Mouse (Mus musculus) lung, embryonic 16.5 days (tissue): Measurements from ENCODE around the gene Srp14. TPM values are rescaled to one million over a fixed set of nuclear protein-coding genes. Genes with fewer than 3 reads are reported as not detected.

Experiments
- ATAC-seq: fragments of 200-750 bp; cut with Nextera tagmentation; 2 replicates; pipeline ENCODE4 v1.8.0; 2017; ENCODE audit warnings: low read depth, mild to moderate bottlenecking, moderate library complexity
- H3K27ac ChIP-seq: fragments of 300-500 bp; sonication (generic); 2 replicates; pipeline ENCODE4 v1.5.1; 2014; ENCODE audit warnings: mild to moderate bottlenecking, control low read depth, low read length
- H3K27me3 ChIP-seq: fragments of 300-500 bp; sonication (generic); 2 replicates; pipeline ENCODE4 v1.6.1; 2014; ENCODE audit warnings: low read depth, low read length, mixed read lengths; ENCODE audit not compliant: control insufficient read depth, insufficient read depth
- H3K36me3 ChIP-seq: fragments of 300-500 bp; sonication (generic); 2 replicates; pipeline ENCODE4 v1.6.1; 2014; ENCODE audit warnings: low read length; ENCODE audit not compliant: control insufficient read depth, insufficient read depth
- H3K4me1 ChIP-seq: fragments of 300-500 bp; sonication (generic); replicated peaks from 2 replicates; pipeline ENCODE4 v1.6.1; 2014; ENCODE audit warnings: low read length, mixed read lengths; ENCODE audit not compliant: control insufficient read depth, insufficient read depth
- H3K4me2 ChIP-seq: fragments of 300-500 bp; sonication (generic); 2 replicates; pipeline ENCODE4 v1.6.1; 2014; ENCODE audit warnings: low read depth, low read length, control low read depth
- H3K4me3 ChIP-seq: fragments of 300-500 bp; sonication (generic); 2 replicates; pipeline ENCODE4 v1.5.1; 2014; ENCODE audit warnings: mild to moderate bottlenecking, low read length, control low read depth
- H3K9ac ChIP-seq: fragments of 300-500 bp; sonication (generic); 2 replicates; pipeline ENCODE4 v1.6.1; 2014; ENCODE audit warnings: low read length, control low read depth
- H3K9me3 ChIP-seq: fragments of 300-500 bp; sonication (generic); 2 replicates; pipeline ENCODE4 v1.6.1; 2016; ENCODE audit warnings: low read length; ENCODE audit not compliant: control insufficient read depth
- WGBS: fragments of 180-500 bp; shearing (Covaris S2); extraction: QIAGEN DNeasy Blood & Tissue Kit; methylation state at CpG from one replicate; pipeline ENCODE4 v1.1.7; 2014; 5-methylcytosine and 5-hydroxymethylcytosine counted together
- polyA plus RNA-seq: library from polyadenylated mRNA; unstranded; fragments of >200 nt; fragmentation: Nextera tagmentation; extraction: Ambion mirVana; gene quantifications from 2 replicates; pipeline ENCODE4 v1.2.1, GENCODE M21; 2015

Srp14 gene
- polyA plus RNA-seq, 1 experiment from 2014 or later = 250 TPM

DNA sequence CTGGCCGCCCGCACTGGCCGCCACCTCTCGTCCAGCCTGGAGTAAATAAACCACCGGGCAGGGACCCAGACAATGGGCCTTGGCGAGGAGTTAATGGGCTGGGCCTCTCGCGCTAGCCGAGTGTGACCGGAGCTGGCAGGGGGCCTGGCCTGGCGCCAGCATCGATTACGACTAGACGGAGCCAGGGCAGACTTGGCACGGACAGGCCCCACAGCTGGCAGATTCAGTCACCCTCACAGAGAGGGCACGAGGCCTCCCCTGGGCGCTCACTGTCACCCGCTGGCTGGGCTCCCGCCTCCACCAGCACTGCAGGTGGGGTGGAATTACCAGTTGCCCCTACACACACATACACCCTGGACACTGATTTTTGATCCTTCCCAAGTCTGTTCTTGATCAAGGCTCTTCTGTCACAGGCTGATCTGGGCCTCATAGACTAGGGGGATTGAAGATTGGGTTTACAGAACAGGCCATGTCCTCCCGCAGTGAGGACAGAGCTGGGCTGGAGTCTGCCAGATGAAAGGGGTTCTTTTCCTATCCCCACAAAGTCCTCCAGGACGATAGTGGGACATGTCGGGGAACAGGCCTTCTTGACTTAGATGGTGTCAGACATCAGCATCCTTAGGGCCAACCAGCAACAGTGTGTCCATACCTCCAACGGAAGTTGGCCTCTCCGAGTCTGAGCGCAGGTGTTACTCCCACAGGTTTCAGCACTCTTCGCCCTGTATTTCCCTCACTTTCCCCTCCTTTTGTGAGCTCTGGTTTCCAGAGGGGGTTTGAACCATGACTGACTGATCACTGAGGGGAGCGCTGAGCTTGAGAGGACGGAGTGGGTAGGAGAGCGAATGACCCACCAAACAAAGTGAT lies 31.2 kb upstream of the Srp14 start:
- H3K27ac ChIP-seq = peak overlapping the region; percentile 81
- no peak overlapping the region for H3K4me3 ChIP-seq
- peak; percentile 88 for ATAC-seq
- H3K9ac ChIP-seq = peak overlapping the region; percentile 58
- H3K36me3 ChIP-seq = no peaks in the 10 kb centered on the region
- peak overlapping the region; percentile 9; the same call in 1 of the 2 replicates for H3K4me2 ChIP-seq
- H3K9me3 ChIP-seq = no peaks in the 10 kb centered on the region
- peaks cover 24% of the 10 kb centered on the region for H3K4me1 ChIP-seq
- no peaks in the 10 kb centered on the region for H3K27me3 ChIP-seq
- 39% methylated on average over 28 of the region's 29 CpGs for WGBS

DNA sequence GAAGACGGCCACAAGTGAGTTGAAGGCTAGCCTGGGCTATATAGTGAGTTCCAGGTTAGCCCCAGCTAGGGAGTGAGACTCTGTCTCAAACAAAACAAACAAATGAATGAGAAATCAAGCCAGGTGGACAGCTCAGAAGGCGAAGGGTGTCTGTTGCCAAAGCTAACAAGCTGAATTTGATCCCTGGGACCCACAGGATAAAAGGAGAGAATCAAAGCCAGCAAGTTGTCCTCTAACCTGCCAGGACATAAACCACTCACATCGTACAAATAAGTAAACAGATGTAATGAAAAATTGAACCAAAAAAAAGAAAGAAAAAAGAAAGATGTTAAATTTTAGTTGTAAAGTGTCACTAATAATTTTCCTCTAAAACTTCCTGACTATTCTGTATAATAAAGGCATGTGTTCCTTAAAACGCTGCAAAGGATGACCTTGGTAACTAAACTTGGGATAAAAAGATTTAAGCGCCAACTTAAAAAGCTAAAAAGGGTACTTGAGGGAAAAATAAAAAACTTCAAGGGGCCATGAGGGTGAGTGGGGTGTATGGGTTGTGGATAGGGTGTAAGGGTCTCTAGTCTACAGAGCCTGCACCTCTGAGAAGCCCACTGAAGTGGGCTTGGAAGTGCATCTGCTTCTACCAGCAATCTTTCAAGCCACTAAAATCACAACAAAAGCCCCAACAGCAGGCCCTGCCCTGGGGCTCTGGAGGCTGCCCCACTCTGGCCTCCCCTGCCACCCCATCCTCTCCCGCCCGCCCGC lies 30.4 kb upstream of the Srp14 start:
- Histone ChIP-seq H3K27ac (peak overlapping the region; percentile 81), H3K4me2 (peak overlapping the region; percentile 9; the same call in 1 of the 2 replicates), H3K4me1 (peaks cover 24% of the 10 kb centered on the region), H3K9ac (peak overlapping the region; percentile 58), H3K9me3 (no peaks in the 10 kb centered on the region), H3K4me3 (no peak overlapping the region), H3K36me3 (no peaks in the 10 kb centered on the region), H3K27me3 (no peaks in the 10 kb centered on the region)
- WGBS = 40% methylated on average over 8 of the region's 8 CpGs
- no peak for ATAC-seq

DNA sequence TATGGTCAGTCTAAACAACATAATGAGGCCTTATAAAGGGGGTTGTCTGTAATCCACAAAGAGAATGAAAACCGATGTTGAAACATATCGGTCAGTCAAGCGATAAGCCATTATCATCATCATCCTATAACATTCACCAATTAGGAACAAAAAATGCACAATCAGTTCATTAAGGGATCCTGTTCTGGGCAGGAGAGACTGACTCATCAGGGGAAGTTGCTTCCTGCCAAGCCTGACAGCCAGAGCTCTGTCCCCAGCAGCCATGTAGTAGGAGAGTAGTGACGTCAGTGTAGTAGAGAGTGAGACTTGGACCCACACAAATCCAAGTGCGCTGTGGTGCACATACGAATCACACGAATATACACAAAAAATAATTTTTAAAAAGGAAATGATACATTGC lies 27.6 kb upstream of the Srp14 start:
- H3K27ac ChIP-seq = no peak overlapping the region
- no peak for ATAC-seq
- H3K9me3 ChIP-seq = no peaks in the 10 kb centered on the region
- no peaks in the 10 kb centered on the region for H3K36me3 ChIP-seq
- H3K4me1 ChIP-seq = peaks cover 18% of the 10 kb centered on the region
- H3K27me3 ChIP-seq = no peaks in the 10 kb centered on the region
- WGBS = 75% methylated on average over 7 of the region's 7 CpGs
- H3K4me3 ChIP-seq = no peak overlapping the region
- H3K4me2 ChIP-seq = no peak overlapping the region
- H3K9ac ChIP-seq = no peak overlapping the region

DNA sequence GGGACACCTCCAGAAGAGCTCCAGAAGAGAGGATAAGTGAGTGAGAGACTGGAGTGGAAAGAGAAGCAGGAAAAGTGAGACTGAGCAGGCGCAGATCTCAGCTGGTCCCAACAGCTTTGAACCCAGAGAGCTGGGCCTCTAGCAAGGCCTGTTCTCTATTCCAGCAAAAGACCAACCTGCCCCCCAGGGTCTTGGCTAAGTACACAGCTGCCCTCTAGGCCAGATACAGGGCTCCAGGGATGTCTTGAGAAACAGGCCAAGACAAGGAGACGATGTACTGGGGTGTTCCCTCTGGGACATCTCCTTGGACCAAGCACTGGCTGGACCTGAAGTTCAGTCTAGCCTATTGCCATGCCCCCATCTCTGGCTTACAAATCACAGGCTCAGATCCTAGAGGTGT lies 20.7 kb upstream of the Srp14 start:
- no peak overlapping the region for H3K9ac ChIP-seq
- no peak overlapping the region for H3K4me2 ChIP-seq
- no peak overlapping the region for H3K27ac ChIP-seq
- no peaks in the 10 kb centered on the region for H3K36me3 ChIP-seq
- H3K4me1 ChIP-seq = 0 out of 2 replicates have a peak, but pooled peaks cover 3% of the 10 kb centered on the region
- no peaks in the 10 kb centered on the region for H3K27me3 ChIP-seq
- H3K4me3 ChIP-seq = no peak overlapping the region
- no peaks in the 10 kb centered on the region for H3K9me3 ChIP-seq
- 75% methylated on average over 2 of the region's 2 CpGs for WGBS
- no peak for ATAC-seq

DNA sequence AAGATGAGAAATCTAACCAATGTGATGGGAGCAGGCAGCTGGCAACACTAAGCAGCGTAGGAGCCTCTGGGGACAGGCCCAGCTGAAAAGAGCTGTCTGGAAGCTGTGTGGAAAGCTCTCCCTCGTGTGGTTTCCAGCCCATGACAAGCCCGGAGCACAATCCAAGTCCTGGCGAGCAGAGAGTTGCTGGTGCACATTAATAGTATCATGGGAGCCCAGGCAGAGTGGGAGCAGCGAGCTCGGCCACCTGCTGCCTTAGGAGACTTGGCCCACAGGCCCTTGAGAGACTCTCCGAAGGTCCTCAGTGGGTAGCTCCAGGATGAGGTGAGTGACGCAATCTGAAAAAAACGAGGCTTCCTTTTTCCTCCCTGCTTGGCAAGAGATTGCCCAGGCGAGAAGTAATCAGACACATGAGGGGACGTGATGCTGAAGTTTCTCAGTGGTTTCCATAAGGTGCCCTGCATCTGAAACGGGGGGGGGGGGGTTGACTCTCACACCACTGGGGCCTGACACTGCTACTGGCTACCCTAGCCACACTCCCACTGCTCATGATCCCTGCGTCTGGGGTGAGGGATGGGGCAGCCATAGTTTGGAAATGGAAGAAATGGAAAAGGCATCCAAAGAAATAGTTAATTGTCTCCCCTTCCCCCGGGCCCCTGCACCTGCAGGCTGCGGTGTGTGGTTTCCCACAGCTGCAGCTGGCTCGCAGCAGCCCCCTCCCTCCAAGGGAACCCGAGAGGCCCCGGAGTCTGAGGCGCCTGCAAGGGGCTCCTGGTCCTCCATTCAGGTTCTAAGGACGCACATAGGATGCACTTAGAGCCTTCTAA lies 19.8 kb upstream of the Srp14 start:
- H3K36me3 ChIP-seq = no peaks in the 10 kb centered on the region
- no peak overlapping the region for H3K4me2 ChIP-seq
- H3K9ac ChIP-seq = no peak overlapping the region
- no peaks in the 10 kb centered on the region for H3K9me3 ChIP-seq
- ATAC-seq = peak; percentile 17; the same call in 1 of the 2 replicates
- WGBS = 35% methylated on average over 20 of the region's 20 CpGs
- H3K27me3 ChIP-seq = no peaks in the 10 kb centered on the region
- H3K4me1 ChIP-seq = 0 out of 2 replicates have a peak, but pooled peaks cover 3% of the 10 kb centered on the region
- no peak overlapping the region for H3K4me3 ChIP-seq
- H3K27ac ChIP-seq = no peak overlapping the region

DNA sequence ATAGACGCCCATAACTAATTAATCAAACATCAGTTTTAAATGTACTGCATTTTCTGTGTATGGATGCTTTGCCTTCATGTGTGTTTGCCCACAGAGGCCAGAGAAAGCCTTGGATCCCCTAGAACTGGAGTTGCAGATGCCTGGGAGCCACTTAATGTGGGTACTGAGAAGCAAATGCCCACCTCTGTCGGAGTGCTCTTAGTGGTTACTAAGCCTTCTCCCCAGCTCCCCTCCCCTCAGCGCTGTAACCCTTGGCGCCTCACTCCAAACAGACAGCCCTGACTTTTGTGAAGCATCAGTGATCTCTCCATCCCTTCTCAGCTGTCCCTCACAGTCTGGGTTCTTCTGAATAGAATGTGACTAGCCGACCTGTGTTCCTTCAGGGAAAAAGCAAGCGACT lies 19.0 kb upstream of the Srp14 start:
- no peaks in the 10 kb centered on the region for H3K27me3 ChIP-seq
- H3K9ac ChIP-seq = no peak overlapping the region
- 77% methylated on average over 6 of the region's 6 CpGs for WGBS
- H3K36me3 ChIP-seq = no peaks in the 10 kb centered on the region
- H3K4me1 ChIP-seq = 0 out of 2 replicates have a peak, but pooled peaks cover 3% of the 10 kb centered on the region
- H3K27ac ChIP-seq = no peak overlapping the region
- no peak overlapping the region for H3K4me3 ChIP-seq
- no peak overlapping the region for H3K4me2 ChIP-seq
- H3K9me3 ChIP-seq = no peaks in the 10 kb centered on the region
- no peak for ATAC-seq

DNA sequence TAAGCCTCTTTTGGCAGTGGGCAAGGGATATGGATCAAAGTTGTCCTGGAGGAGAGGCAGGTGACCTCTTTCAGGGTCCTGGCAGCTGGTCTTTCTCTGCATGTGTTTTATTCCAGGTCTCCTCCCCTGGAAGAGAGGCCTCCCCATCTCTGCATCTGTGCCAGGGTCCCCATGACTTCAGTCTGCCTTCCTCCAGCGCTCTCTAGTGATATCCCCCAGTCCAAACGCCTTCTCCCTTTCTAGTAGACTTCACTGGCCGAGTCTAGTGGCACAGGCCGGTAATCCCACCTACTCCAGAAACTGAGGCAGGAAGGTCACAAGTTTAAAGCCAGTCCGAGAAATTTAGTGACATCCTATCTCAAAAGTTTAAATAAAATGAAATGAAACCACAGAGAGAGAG lies 18.4 kb upstream of the Srp14 start:
- no peak for ATAC-seq
- Histone ChIP-seq H3K9ac (no peak overlapping the region), H3K36me3 (no peaks in the 10 kb centered on the region), H3K27ac (no peak overlapping the region), H3K27me3 (no peaks in the 10 kb centered on the region), H3K4me1 (0 out of 2 replicates have a peak, but pooled peaks cover 3% of the 10 kb centered on the region), H3K9me3 (no peaks in the 10 kb centered on the region), H3K4me2 (no peak overlapping the region), H3K4me3 (no peak overlapping the region)
- WGBS = 72% methylated on average over 5 of the region's 5 CpGs

DNA sequence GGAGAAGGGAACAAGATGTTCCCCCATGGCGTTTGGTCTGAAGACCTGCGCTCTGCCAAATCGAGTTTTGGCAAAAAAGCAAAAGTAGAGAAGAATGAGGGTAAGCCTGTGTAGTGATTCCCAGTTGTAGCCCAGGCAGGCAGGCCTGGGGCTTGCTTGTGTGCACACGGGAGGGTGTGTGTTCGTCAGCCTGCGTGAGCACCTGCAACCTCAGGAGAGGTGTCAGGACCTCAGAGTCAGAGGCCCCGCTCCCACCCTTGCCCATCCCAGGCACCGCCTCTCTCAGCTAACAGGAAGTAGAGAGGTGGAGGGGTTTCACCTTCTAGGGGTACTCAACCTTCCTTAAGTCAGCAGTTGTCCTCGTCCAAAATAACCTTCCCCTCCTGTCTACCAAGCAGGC lies 15.5 kb upstream of the Srp14 start:
- no peak overlapping the region for H3K27ac ChIP-seq
- no peak overlapping the region for H3K9ac ChIP-seq
- no peaks in the 10 kb centered on the region for H3K9me3 ChIP-seq
- H3K36me3 ChIP-seq = no peaks in the 10 kb centered on the region
- no peak for ATAC-seq
- peaks cover 17% of the 10 kb centered on the region for H3K4me1 ChIP-seq
- WGBS = 65% methylated on average over 9 of the region's 9 CpGs
- H3K4me2 ChIP-seq = no peak overlapping the region
- no peak overlapping the region for H3K4me3 ChIP-seq
- no peaks in the 10 kb centered on the region for H3K27me3 ChIP-seq
